Mouse (Mus musculus) kidney, embryonic 14.5 days (tissue): ENCODE measurements around the gene Gtf3c5. TPM values are rescaled to one million over a fixed set of nuclear protein-coding genes. Genes with fewer than 3 reads are reported as not detected.
A peak's percentile ranks its signal among the peaks of the same experiment; 100 is the strongest.

ENCODE experiments used
- ATAC-seq: fragments of 200-750 bp; cut with Nextera tagmentation; 2 replicates; pipeline ENCODE4 v1.8.0; 2017; ENCODE audit warnings: moderate number of reproducible peaks, mild to moderate bottlenecking, moderate TSS enrichment, moderate library complexity; ENCODE audit not compliant: low FRiP score, low TSS enrichment
- H3K27ac ChIP-seq: fragments of 300-500 bp; sonication (generic); 2 replicates; pipeline ENCODE4 v1.5.1; 2014; ENCODE audit warnings: low read depth, mild to moderate bottlenecking, low read length, moderate library complexity, mixed read lengths
- H3K27me3 ChIP-seq: fragments of 300-500 bp; sonication (generic); 2 replicates; pipeline ENCODE4 v1.6.1; 2014; ENCODE audit warnings: mild to moderate bottlenecking, low read length; ENCODE audit not compliant: control insufficient read depth, insufficient read depth
- H3K36me3 ChIP-seq: fragments of 300-500 bp; sonication (generic); 2 replicates; pipeline ENCODE4 v1.6.1; 2014; ENCODE audit warnings: low read length, mixed read lengths; ENCODE audit not compliant: control insufficient read depth, insufficient read depth
- H3K4me1 ChIP-seq: fragments of 300-500 bp; sonication (generic); 2 replicates; pipeline ENCODE4 v1.6.1; 2014; ENCODE audit warnings: low read length, mixed read lengths; ENCODE audit not compliant: control insufficient read depth, insufficient read depth
- H3K4me2 ChIP-seq: fragments of 300-500 bp; sonication (generic); replicated peaks from 2 replicates; pipeline ENCODE4 v1.6.1; 2014; ENCODE audit warnings: low read depth, mild to moderate bottlenecking, low read length
- H3K4me3 ChIP-seq: fragments of 300-500 bp; sonication (generic); 2 replicates; pipeline ENCODE4 v1.5.1; 2014; ENCODE audit warnings: mild to moderate bottlenecking, low read length
- H3K9ac ChIP-seq: fragments of 300-500 bp; sonication (generic); 2 replicates; pipeline ENCODE4 v1.6.1; 2014; ENCODE audit warnings: low read depth, mild to moderate bottlenecking, low read length, moderate library complexity
- H3K9me3 ChIP-seq: fragments of 300-500 bp; sonication (generic); 2 replicates; pipeline ENCODE4 v1.6.1; 2016; ENCODE audit warnings: low read length; ENCODE audit not compliant: control insufficient read depth
- WGBS: fragments of 180-500 bp; shearing (Covaris S2); extraction: QIAGEN DNeasy Blood & Tissue Kit; methylation state at CpG from one replicate; pipeline ENCODE4 v1.1.7; 2014; 5-methylcytosine and 5-hydroxymethylcytosine counted together
- polyA plus RNA-seq: library from polyadenylated mRNA; unstranded; fragments of >200 nt; fragmentation: Nextera tagmentation; extraction: Ambion mirVana; gene quantifications from 2 replicates; pipeline ENCODE4 v1.2.1, GENCODE M21; 2014

Gtf3c5 gene
- polyA plus RNA-seq, 1 experiment from 2014 or later, result 35.8 TPM

- Histone ChIP-seq H3K27ac (no peak overlapping the region), H3K9me3 (no peaks in the 10 kb centered on the region), H3K36me3 (no peaks in the 10 kb centered on the region), H3K9ac (no peak overlapping the region), H3K4me3 (no peak overlapping the region), H3K27me3 (peaks cover 17% of the 10 kb centered on the region; the same call in 1 of the 2 replicates), H3K4me2 (no peak overlapping the region), H3K4me1 (no peaks in the 10 kb centered on the region; the same call in 1 of the 2 replicates)
- ATAC-seq, result no peak
- 18% methylated on average over 2 of the region's 2 CpGs for WGBS
Observed at GRCm38 (mm10) chr2:28621111-28621510, 37.6 kb upstream of the Gtf3c5 start.

GRCm38 (mm10) chr2:28620522-28620921, 37.0 kb upstream of the Gtf3c5 start:
- WGBS, result 63% methylated on average over 10 of the region's 10 CpGs
- H3K27ac ChIP-seq, result no peak overlapping the region
- ATAC-seq, result no peak
- no peak overlapping the region for H3K4me2 ChIP-seq
- H3K9ac ChIP-seq, result no peak overlapping the region
- no peaks in the 10 kb centered on the region for H3K36me3 ChIP-seq
- peaks cover 17% of the 10 kb centered on the region; the same call in 1 of the 2 replicates for H3K27me3 ChIP-seq
- no peaks in the 10 kb centered on the region; the same call in 1 of the 2 replicates for H3K4me1 ChIP-seq
- no peak overlapping the region for H3K4me3 ChIP-seq
- no peaks in the 10 kb centered on the region for H3K9me3 ChIP-seq

- H3K36me3 ChIP-seq, result no peaks in the 10 kb centered on the region
- ATAC-seq, result no peak
- no peak overlapping the region for H3K27ac ChIP-seq
- no peak overlapping the region for H3K4me2 ChIP-seq
- H3K9ac ChIP-seq, result 0 out of 2 replicates have a peak overlapping the region, but pooled peaks have one; percentile 2
- no peak overlapping the region for H3K4me3 ChIP-seq
- WGBS, result 81% methylated on average over 6 of the region's 6 CpGs
- H3K27me3 ChIP-seq, result peaks cover 17% of the 10 kb centered on the region; the same call in 1 of the 2 replicates
- H3K9me3 ChIP-seq, result no peaks in the 10 kb centered on the region
- H3K4me1 ChIP-seq, result no peaks in the 10 kb centered on the region; the same call in 1 of the 2 replicates
Observed at GRCm38 (mm10) chr2:28619369-28619768, 35.8 kb upstream of the Gtf3c5 start.

GRCm38 (mm10) chr2:28618777-28619336, 35.3 kb upstream of the Gtf3c5 start:
- no peak overlapping the region for H3K9ac ChIP-seq
- peaks cover 17% of the 10 kb centered on the region; the same call in 1 of the 2 replicates for H3K27me3 ChIP-seq
- no peaks in the 10 kb centered on the region; the same call in 1 of the 2 replicates for H3K4me1 ChIP-seq
- ATAC-seq, result no peak
- H3K36me3 ChIP-seq, result no peaks in the 10 kb centered on the region
- H3K27ac ChIP-seq, result no peak overlapping the region
- H3K4me3 ChIP-seq, result no peak overlapping the region
- 75% methylated on average over 6 of the region's 6 CpGs for WGBS
- H3K9me3 ChIP-seq, result no peaks in the 10 kb centered on the region
- H3K4me2 ChIP-seq, result no peak overlapping the region

GRCm38 (mm10) chr2:28617498-28618486, 34.2 kb upstream of the Gtf3c5 start:
- H3K9me3 ChIP-seq, result no peaks in the 10 kb centered on the region
- H3K36me3 ChIP-seq, result no peaks in the 10 kb centered on the region
- no peaks in the 10 kb centered on the region; the same call in 1 of the 2 replicates for H3K4me1 ChIP-seq
- no peak overlapping the region for H3K9ac ChIP-seq
- H3K27me3 ChIP-seq, result peaks cover 17% of the 10 kb centered on the region; the same call in 1 of the 2 replicates
- no peak overlapping the region for H3K4me2 ChIP-seq
- WGBS, result 80% methylated on average over 8 of the region's 8 CpGs
- H3K27ac ChIP-seq, result no peak overlapping the region
- 0 out of 2 replicates have a peak, but pooled peaks have one; percentile 42 for ATAC-seq
- H3K4me3 ChIP-seq, result no peak overlapping the region

GRCm38 (mm10) chr2:28616874-28617273, 33.3 kb upstream of the Gtf3c5 start:
- H3K4me1 ChIP-seq, result no peaks in the 10 kb centered on the region; the same call in 1 of the 2 replicates
- peaks cover 11% of the 10 kb centered on the region; the same call in 1 of the 2 replicates for H3K27me3 ChIP-seq
- H3K9ac ChIP-seq, result no peak overlapping the region
- no peak overlapping the region for H3K4me3 ChIP-seq
- H3K4me2 ChIP-seq, result no peak overlapping the region
- H3K36me3 ChIP-seq, result no peaks in the 10 kb centered on the region
- H3K9me3 ChIP-seq, result no peaks in the 10 kb centered on the region
- ATAC-seq, result no peak
- 81% methylated on average over 9 of the region's 9 CpGs for WGBS
- no peak overlapping the region for H3K27ac ChIP-seq

- H3K27me3 ChIP-seq, result peaks cover 8% of the 10 kb centered on the region; the same call in 1 of the 2 replicates
- no peak overlapping the region for H3K4me2 ChIP-seq
- H3K9me3 ChIP-seq, result no peaks in the 10 kb centered on the region
- WGBS, result 30% methylated on average over 5 of the region's 5 CpGs
- no peaks in the 10 kb centered on the region for H3K36me3 ChIP-seq
- H3K9ac ChIP-seq, result no peak overlapping the region
- H3K27ac ChIP-seq, result no peak overlapping the region
- no peak overlapping the region for H3K4me3 ChIP-seq
- ATAC-seq, result no peak
- no peaks in the 10 kb centered on the region; the same call in 1 of the 2 replicates for H3K4me1 ChIP-seq
Observed at GRCm38 (mm10) chr2:28616358-28616757, 32.8 kb upstream of the Gtf3c5 start.

- ATAC-seq, result no peak
- H3K27me3 ChIP-seq, result no peaks in the 10 kb centered on the region
- H3K27ac ChIP-seq, result no peak overlapping the region
- H3K9ac ChIP-seq, result no peak overlapping the region
- peaks cover 3% of the 10 kb centered on the region; the same call in 1 of the 2 replicates for H3K4me1 ChIP-seq
- H3K9me3 ChIP-seq, result no peaks in the 10 kb centered on the region
- H3K36me3 ChIP-seq, result no peaks in the 10 kb centered on the region
- H3K4me3 ChIP-seq, result no peak overlapping the region
- WGBS, result 92% methylated on average over 10 of the region's 10 CpGs
- no peak overlapping the region for H3K4me2 ChIP-seq
Observed at GRCm38 (mm10) chr2:28613599-28613998, 30.0 kb upstream of the Gtf3c5 start.
